Mouse (Mus musculus): ENCODE measurements at regions not wholly inside any gene's neighbourhood (a gene's known extent, or its start where the extent isn't known, plus 50 kb on each side); places are given as distances from the start of the nearest gene placed in this dataset.
A peak's percentile ranks its signal among the peaks of the same experiment; 100 is the strongest.

GRCm38 (mm10) chr14:76685830-76686761, 129.4 kb upstream of the Serp2 start:
- Histone ChIP-seq H3K27me3 (ENCODE audit: control insufficient read depth, insufficient read depth, low read length) (no peaks in the 10 kb centered on the region), H3K36me3 (ENCODE audit: control insufficient read depth, insufficient read depth, low read length) (no peaks in the 10 kb centered on the region), H3K9ac (ENCODE audit: low read length) (no peak overlapping the region), H3K4me3 (ENCODE audit: low read depth, low read length) (no peak overlapping the region), H3K4me2 (ENCODE audit: low read depth, low read length, severe bottlenecking) (no peak overlapping the region), H3K4me1 (replicated peaks; ENCODE audit: control insufficient read depth, insufficient read depth, low read length) (peaks cover 8% of the 10 kb centered on the region; the same call in 1 of the 2 replicates), H3K27ac (ENCODE audit: low read depth, low read length) (no peak overlapping the region), H3K9me3 (ENCODE audit: control insufficient read depth, low read length) (no peaks in the 10 kb centered on the region)
- peak; percentile 51; the same call in 1 of the 2 replicates for ATAC-seq (replicated peaks; ENCODE audit: low FRiP score)
- WGBS, result 51% methylated on average over 17 of the region's 17 CpGs
- no peak for DNase-seq (ENCODE audit: low spot score)

- Histone ChIP-seq H3K4me1 (replicated peaks; ENCODE audit: control insufficient read depth, insufficient read depth, low read length) (peaks cover 8% of the 10 kb centered on the region; the same call in 1 of the 2 replicates), H3K9ac (ENCODE audit: low read length) (no peak overlapping the region)
- 81% methylated on average over 2 of the region's 2 CpGs for whole genome bisulfite sequencing
These were observed 127.6 kb upstream of the Serp2 start for GRCm38 (mm10) chr14:76684327-76684726.

DNA sequence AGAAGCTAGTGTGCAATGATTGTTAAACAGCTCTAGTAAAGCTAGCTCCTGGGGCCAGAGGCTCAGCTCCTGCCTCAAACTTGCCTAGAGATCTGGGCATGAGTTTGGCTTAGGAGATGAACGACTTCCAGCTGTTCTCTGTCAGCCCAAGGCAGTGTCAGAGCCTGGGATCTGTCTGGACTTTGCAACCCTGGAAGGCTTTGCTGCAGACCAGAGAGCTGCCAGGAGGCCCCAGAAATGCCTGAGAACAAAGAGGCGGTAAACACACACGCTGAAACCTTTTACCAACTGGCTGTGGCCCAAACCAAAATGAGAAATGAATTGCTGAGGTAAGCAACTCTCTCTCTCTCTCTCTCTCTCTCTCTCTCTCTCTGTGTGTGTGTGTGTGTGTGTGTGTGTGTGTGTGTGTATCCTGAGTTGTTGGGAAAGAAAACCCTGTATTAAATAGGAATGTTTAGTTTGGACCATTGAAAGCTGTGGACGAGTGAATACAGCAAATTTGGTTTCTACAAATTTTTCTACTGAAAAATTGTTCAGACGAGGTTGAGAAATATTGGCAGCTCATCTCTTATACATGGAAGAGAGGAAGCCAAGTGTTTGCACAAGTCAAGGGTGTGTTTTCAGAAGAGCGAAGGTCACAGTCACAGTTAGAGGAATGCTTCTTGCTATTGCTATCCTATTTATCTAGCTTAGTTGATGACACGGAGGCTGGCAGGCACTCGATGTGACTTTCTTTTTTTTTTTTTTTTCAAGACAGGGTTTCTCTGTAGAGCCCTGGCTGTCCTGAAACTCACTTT, 125.1 kb upstream of the Serp2 start:
- no peak overlapping the region for H3K27ac ChIP-seq (ENCODE audit: low read depth, low read length)
- H3K4me3 ChIP-seq (ENCODE audit: low read depth, low read length), result no peak overlapping the region
- no peaks in the 10 kb centered on the region for H3K27me3 ChIP-seq (ENCODE audit: control insufficient read depth, insufficient read depth, low read length)
- 67% methylated on average over 8 of the region's 8 CpGs for WGBS
- no peaks in the 10 kb centered on the region for H3K36me3 ChIP-seq (ENCODE audit: control insufficient read depth, insufficient read depth, low read length)
- DNase-seq (ENCODE audit: low spot score), result no peak
- H3K4me1 ChIP-seq (replicated peaks; ENCODE audit: control insufficient read depth, insufficient read depth, low read length), result peaks cover 7% of the 10 kb centered on the region; the same call in 1 of the 2 replicates
- no peaks in the 10 kb centered on the region for H3K9me3 ChIP-seq (ENCODE audit: control insufficient read depth, low read length)
- H3K4me2 ChIP-seq (ENCODE audit: low read depth, low read length, severe bottlenecking), result no peak overlapping the region
- ATAC-seq (replicated peaks; ENCODE audit: low FRiP score), result no peak
- no peak overlapping the region for H3K9ac ChIP-seq (ENCODE audit: low read length)

More at GRCm38 (mm10) chr14:76684327-76684726, 127.6 kb upstream of the Serp2 start:
- Histone ChIP-seq H3K4me2 (ENCODE audit: low read depth, low read length, severe bottlenecking) (no peak overlapping the region), H3K4me3 (ENCODE audit: low read depth, low read length) (no peak overlapping the region), H3K36me3 (ENCODE audit: control insufficient read depth, insufficient read depth, low read length) (no peaks in the 10 kb centered on the region), H3K27ac (ENCODE audit: low read depth, low read length) (no peak overlapping the region), H3K9me3 (ENCODE audit: control insufficient read depth, low read length) (no peaks in the 10 kb centered on the region), H3K27me3 (ENCODE audit: control insufficient read depth, insufficient read depth, low read length) (no peaks in the 10 kb centered on the region)
- DNase-seq (ENCODE audit: low spot score) (no peak), ATAC-seq (replicated peaks; ENCODE audit: low FRiP score) (no peak)

DNA sequence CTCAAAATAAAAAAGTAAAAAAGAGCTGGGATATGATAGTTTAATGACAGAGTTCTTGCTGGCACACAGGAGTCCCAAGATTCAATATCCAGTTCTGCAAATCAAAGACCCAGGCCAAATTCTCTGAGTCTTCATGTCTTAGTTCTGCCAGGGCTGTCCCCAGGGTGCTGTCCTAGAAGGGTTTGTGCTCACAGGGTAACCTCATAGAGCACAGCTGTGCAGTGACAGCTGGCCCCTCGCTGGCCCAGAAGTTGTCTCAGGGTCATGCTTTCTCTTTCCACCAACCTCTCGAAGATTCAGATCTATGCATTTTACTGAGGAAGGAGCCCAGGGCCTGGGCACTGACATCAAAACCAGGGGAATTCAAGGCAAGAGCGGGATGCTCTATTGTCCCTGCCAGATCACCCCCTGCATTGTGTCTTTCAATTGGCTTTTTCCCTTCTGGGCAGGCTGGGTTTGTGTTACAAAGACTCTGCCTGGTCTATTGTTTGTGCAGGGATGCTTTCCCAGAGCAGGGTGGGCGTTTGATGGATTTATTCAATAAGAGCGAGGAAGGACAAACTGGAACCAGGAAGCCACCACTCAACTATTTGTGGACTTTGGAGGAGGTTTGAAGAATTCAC, 121.9 kb upstream of the Serp2 start:
- 18% methylated on average over 5 of the region's 5 CpGs for WGBS
- Histone ChIP-seq H3K4me3 (ENCODE audit: low read depth, low read length) (no peak overlapping the region), H3K9ac (ENCODE audit: low read length) (no peak overlapping the region), H3K4me2 (ENCODE audit: low read depth, low read length, severe bottlenecking) (no peak overlapping the region), H3K36me3 (ENCODE audit: control insufficient read depth, insufficient read depth, low read length) (no peaks in the 10 kb centered on the region), H3K4me1 (replicated peaks; ENCODE audit: control insufficient read depth, insufficient read depth, low read length) (peaks cover 2% of the 10 kb centered on the region; the same call in 1 of the 2 replicates), H3K27ac (ENCODE audit: low read depth, low read length) (no peak overlapping the region), H3K9me3 (ENCODE audit: control insufficient read depth, low read length) (no peaks in the 10 kb centered on the region), H3K27me3 (ENCODE audit: control insufficient read depth, insufficient read depth, low read length) (no peaks in the 10 kb centered on the region)
- no peak for ATAC-seq (replicated peaks; ENCODE audit: low FRiP score)
- no peak for DNase-seq (ENCODE audit: low spot score)

- H3K9ac ChIP-seq (ENCODE audit: low read length), result no peak overlapping the region
- H3K36me3 ChIP-seq (ENCODE audit: control insufficient read depth, insufficient read depth, low read length), result no peaks in the 10 kb centered on the region
- H3K27ac ChIP-seq (ENCODE audit: low read depth, low read length), result no peak overlapping the region
- H3K4me1 ChIP-seq (replicated peaks; ENCODE audit: control insufficient read depth, insufficient read depth, low read length), result peaks cover 4% of the 10 kb centered on the region; the same call in 1 of the 2 replicates
- 20% methylated on average over 8 of the region's 8 CpGs for WGBS
- H3K4me3 ChIP-seq (ENCODE audit: low read depth, low read length), result no peak overlapping the region
- ATAC-seq (replicated peaks; ENCODE audit: low FRiP score) (no peak), DNase-seq (ENCODE audit: low spot score) (no peak)
- H3K4me2 ChIP-seq (ENCODE audit: low read depth, low read length, severe bottlenecking), result no peak overlapping the region
- no peaks in the 10 kb centered on the region for H3K27me3 ChIP-seq (ENCODE audit: control insufficient read depth, insufficient read depth, low read length)
- no peaks in the 10 kb centered on the region for H3K9me3 ChIP-seq (ENCODE audit: control insufficient read depth, low read length)
These were observed 118.3 kb upstream of the Serp2 start for GRCm38 (mm10) chr14:76674949-76675348.

DNA sequence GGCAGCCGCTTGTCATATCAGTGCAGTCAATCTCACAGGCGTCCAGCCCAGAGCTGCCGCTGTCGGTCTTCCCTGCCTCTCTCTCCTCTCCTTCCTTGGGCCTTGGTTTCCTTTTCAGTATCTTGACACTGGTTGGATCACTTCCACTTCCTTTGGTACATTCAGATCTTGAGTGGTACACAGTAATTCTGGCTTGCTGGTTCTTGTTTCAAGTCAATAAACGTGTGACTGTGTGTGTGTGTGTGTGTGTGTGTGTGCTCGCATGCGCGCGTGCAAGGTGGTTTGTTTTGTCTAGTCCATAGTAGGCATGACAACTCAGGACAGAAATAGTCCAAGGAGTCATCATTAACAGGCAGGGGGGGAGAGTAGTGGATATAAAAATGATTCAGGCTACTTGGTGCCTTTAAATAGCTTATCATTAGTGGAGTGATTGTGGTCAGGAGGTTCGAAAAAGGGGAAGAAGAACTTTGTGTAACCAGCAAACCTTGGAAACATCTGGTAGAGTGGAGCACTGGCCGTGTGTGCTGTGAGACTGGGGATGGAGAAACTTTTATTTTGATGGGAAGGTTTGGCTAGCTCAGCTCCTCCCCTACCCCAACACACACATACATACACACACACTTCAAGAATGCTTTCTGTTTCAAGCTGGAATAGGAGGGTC, 117.1 kb upstream of the Serp2 start:
- no peak for ATAC-seq (replicated peaks; ENCODE audit: low FRiP score)

DNA sequence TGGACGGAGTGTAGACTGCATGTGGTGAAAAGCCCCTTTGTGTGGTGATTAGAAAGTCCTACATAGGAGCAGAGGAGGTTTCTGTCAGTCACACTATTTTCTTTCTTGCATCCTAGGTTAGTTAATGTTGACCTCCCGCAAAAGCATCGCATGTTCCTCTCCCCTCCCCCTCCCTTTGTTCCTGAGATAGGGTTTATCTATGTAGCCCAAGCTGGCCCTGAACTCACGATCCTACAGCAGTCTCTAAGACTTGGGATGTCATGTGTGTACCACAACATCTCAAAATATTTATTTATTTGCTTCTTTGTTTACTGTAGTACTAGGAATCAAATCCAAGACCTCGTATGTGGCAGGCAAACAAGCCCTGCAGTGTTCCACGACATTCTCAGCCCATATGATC, 116.2 kb upstream of the Serp2 start:
- Histone ChIP-seq H3K9ac (ENCODE audit: low read length) (no peak overlapping the region), H3K27me3 (ENCODE audit: control insufficient read depth, insufficient read depth, low read length) (no peaks in the 10 kb centered on the region), H3K27ac (ENCODE audit: low read depth, low read length) (no peak overlapping the region), H3K4me3 (ENCODE audit: low read depth, low read length) (no peak overlapping the region), H3K36me3 (ENCODE audit: control insufficient read depth, insufficient read depth, low read length) (no peaks in the 10 kb centered on the region), H3K9me3 (ENCODE audit: control insufficient read depth, low read length) (no peaks in the 10 kb centered on the region), H3K4me2 (ENCODE audit: low read depth, low read length, severe bottlenecking) (no peak overlapping the region), H3K4me1 (replicated peaks; ENCODE audit: control insufficient read depth, insufficient read depth, low read length) (peaks cover 4% of the 10 kb centered on the region; the same call in 1 of the 2 replicates)
- DNase-seq (ENCODE audit: low spot score), result no peak
- ATAC-seq (replicated peaks; ENCODE audit: low FRiP score), result no peak
- WGBS, result 63% methylated on average over 6 of the region's 6 CpGs

More for the DNA sequence above, 117.1 kb upstream of the Serp2 start:
- DNase-seq (ENCODE audit: low spot score), result no peak
- Histone ChIP-seq H3K4me2 (ENCODE audit: low read depth, low read length, severe bottlenecking) (no peak overlapping the region), H3K9ac (ENCODE audit: low read length) (no peak overlapping the region), H3K4me3 (ENCODE audit: low read depth, low read length) (no peak overlapping the region), H3K27me3 (ENCODE audit: control insufficient read depth, insufficient read depth, low read length) (no peaks in the 10 kb centered on the region), H3K9me3 (ENCODE audit: control insufficient read depth, low read length) (no peaks in the 10 kb centered on the region), H3K4me1 (replicated peaks; ENCODE audit: control insufficient read depth, insufficient read depth, low read length) (peaks cover 4% of the 10 kb centered on the region; the same call in 1 of the 2 replicates), H3K27ac (ENCODE audit: low read depth, low read length) (no peak overlapping the region), H3K36me3 (ENCODE audit: control insufficient read depth, insufficient read depth, low read length) (no peaks in the 10 kb centered on the region)
- WGBS, result 83% methylated on average over 11 of the region's 11 CpGs

DNA sequence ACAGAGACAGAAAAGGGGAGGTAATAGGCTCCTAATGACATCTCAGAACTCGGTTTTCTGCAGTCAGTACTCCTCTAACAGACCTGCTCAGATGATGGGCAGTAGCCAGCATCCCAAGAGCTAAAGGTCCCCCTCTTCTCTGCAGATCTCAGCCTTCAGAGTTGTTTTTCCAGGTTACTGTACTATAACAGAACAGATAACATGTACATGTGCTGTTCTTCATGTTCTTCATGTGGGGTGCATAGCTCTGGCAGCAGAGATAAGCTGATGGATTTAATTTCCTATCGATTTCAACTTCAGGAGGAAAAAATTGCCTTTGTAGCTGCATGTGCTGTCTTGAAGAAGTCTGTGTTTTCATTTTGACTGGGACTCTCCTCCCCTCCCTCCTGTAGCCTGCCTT, 115.8 kb upstream of the Serp2 start:
- Histone ChIP-seq H3K4me2 (ENCODE audit: low read depth, low read length, severe bottlenecking) (no peak overlapping the region), H3K9ac (ENCODE audit: low read length) (no peak overlapping the region), H3K4me1 (replicated peaks; ENCODE audit: control insufficient read depth, insufficient read depth, low read length) (peaks cover 4% of the 10 kb centered on the region; the same call in 1 of the 2 replicates), H3K27ac (ENCODE audit: low read depth, low read length) (no peak overlapping the region), H3K4me3 (ENCODE audit: low read depth, low read length) (no peak overlapping the region), H3K36me3 (ENCODE audit: control insufficient read depth, insufficient read depth, low read length) (no peaks in the 10 kb centered on the region), H3K27me3 (ENCODE audit: control insufficient read depth, insufficient read depth, low read length) (no peaks in the 10 kb centered on the region), H3K9me3 (ENCODE audit: control insufficient read depth, low read length) (no peaks in the 10 kb centered on the region)
- ATAC-seq (replicated peaks; ENCODE audit: low FRiP score), result no peak
- WGBS, result 71% methylated on average over 2 of the region's 2 CpGs
- DNase-seq (ENCODE audit: low spot score), result no peak

Measured in forebrain, embryonic 11.5 days (tissue).